Mouse (Mus musculus) embryonic facial prominence, embryonic 10.5 days (tissue): Measurements from ENCODE around the gene Dab2ip. TPM values are rescaled to one million over a fixed set of nuclear protein-coding genes. Genes with fewer than 3 reads are reported as not detected.

Experiments
- DNase-seq: peaks from one replicate; pipeline ENCODE4 v3.0.0-alpha.2; 2017; ENCODE audit warnings: low spot score
- H3K27ac ChIP-seq: fragments of 300-500 bp; sonication (generic); replicated peaks from 2 replicates; pipeline ENCODE4 v1.5.1; 2016; ENCODE audit warnings: mild to moderate bottlenecking
- H3K27me3 ChIP-seq: fragments of 300-500 bp; sonication (generic); replicated peaks from 2 replicates; pipeline ENCODE4 v1.6.1; 2016; ENCODE audit warnings: low read depth, mild to moderate bottlenecking; ENCODE audit not compliant: poor library complexity, severe bottlenecking
- H3K36me3 ChIP-seq: fragments of 300-500 bp; sonication (generic); replicated peaks from 2 replicates; pipeline ENCODE4 v1.6.1; 2016; ENCODE audit warnings: mild to moderate bottlenecking, moderate library complexity
- H3K4me1 ChIP-seq: fragments of 300-500 bp; sonication (generic); 2 replicates; pipeline ENCODE4 v1.6.1; 2016
- H3K4me3 ChIP-seq: fragments of 300-500 bp; sonication (generic); 2 replicates; pipeline ENCODE4 v1.5.1; 2016; ENCODE audit warnings: mild to moderate bottlenecking, moderate library complexity
- H3K9me3 ChIP-seq: fragments of 300-500 bp; sonication (generic); 2 replicates; pipeline ENCODE4 v1.6.1; 2016; ENCODE audit warnings: mild to moderate bottlenecking
- WGBS: fragments of 180-500 bp; shearing (Covaris S2); methylation state at CpG from one replicate; pipeline ENCODE4 v1.1.7; 2016; 5-methylcytosine and 5-hydroxymethylcytosine counted together
- polyA plus RNA-seq: library from polyadenylated mRNA; unstranded; fragments of >200 nt; fragmentation: Nextera tagmentation; extraction: Ambion mirVana; gene quantifications from 2 replicates; pipeline ENCODE4 v1.2.1, GENCODE M21; 2016

The Dab2ip gene
- polyA plus RNA-seq, 1 experiment from 2014 or later: 34.7 TPM

DNA sequence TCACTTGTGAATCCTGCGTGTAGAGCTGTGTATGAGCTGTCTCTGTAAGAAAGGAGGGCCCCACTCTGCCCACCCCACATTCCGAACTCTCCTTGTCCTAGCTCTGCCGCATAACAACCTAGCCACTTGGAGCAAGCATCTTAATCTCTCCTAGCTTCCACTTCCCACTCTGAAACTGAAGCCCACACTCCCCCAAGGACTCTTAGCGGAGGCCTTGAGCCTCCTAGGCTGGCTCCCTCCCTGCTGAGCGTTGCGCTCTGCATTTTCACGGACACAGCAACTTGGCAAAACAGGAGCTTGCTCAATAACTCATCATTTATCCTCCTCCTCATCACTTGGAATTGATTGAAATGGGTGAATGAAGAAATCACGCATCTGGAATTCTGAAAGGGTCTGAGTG, 97.9 kb downstream of the Dab2ip start:
- no peaks in the 10 kb centered on the region for H3K27me3 ChIP-seq
- DNase-seq: no peak
- H3K27ac ChIP-seq: no peak overlapping the region; the same call in 1 of the 2 replicates
- 54% methylated on average over 8 of the region's 8 CpGs for WGBS
- H3K36me3 ChIP-seq: peaks cover 14% of the 10 kb centered on the region; the same call in 1 of the 2 replicates
- H3K4me1 ChIP-seq: peaks cover 53% of the 10 kb centered on the region
- no peak overlapping the region for H3K4me3 ChIP-seq
- no peaks in the 10 kb centered on the region for H3K9me3 ChIP-seq

DNA sequence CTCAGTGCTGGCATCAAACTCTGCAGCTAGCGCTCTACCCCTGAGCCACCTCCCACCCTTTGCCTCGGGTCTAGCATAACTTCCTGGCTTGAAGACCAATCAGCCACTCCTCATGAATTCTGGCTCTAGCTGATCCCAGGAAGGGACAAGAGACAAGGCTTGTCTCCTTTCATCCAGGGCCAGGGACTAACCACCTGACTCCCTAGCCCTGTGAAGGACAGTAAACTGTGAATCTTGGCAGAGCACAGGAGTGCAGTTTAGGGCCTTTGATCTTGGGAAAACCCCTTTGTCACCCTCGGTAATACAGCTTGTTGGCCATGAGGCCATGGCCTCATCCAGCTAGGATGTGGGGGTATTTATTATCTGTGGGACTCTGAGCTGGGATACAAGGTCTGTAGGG, 100.2 kb downstream of the Dab2ip start:
- no peaks in the 10 kb centered on the region for H3K27me3 ChIP-seq
- H3K27ac ChIP-seq: no peak overlapping the region
- 0 out of 2 replicates have a peak, but pooled peaks cover 4% of the 10 kb centered on the region for H3K36me3 ChIP-seq
- H3K4me3 ChIP-seq: no peak overlapping the region
- WGBS: 70% methylated on average over 3 of the region's 3 CpGs
- H3K4me1 ChIP-seq: peaks cover 50% of the 10 kb centered on the region
- no peaks in the 10 kb centered on the region for H3K9me3 ChIP-seq
- no peak for DNase-seq

GRCm38 (mm10) chr2:35659578-35660194, 101.6 kb downstream of the Dab2ip start:
- DNase-seq: no peak
- WGBS: 86% methylated on average over 5 of the region's 5 CpGs
- Histone ChIP-seq H3K27me3 (no peaks in the 10 kb centered on the region), H3K27ac (no peak overlapping the region), H3K4me1 (peaks cover 63% of the 10 kb centered on the region), H3K4me3 (no peak overlapping the region), H3K9me3 (no peaks in the 10 kb centered on the region), H3K36me3 (peaks cover 9% of the 10 kb centered on the region)

DNA sequence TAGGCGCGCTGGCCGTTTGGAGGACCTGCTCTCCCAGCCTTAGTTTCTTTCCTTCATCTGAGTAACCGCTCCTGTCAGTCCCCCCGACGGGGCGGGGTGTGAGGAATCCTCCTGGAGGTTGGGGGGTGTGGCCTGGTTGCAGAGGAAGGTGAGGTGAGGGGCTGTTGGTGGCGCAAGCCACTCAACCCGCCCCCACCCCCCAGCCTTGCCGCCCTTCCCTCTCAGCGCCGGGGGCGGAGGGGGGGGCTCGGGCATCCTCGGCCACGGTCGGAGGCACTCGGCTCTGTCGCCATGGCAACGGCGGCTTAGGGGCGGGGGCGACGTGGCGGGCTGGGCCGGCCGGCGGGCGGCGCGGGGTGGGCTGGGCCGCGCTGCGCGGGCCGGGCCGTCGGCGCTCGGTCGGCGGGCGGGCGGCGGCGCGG, 102.9 kb downstream of the Dab2ip start:
- peak; percentile 93 for DNase-seq
- peaks cover 63% of the 10 kb centered on the region for H3K4me1 ChIP-seq
- H3K4me3 ChIP-seq: peak overlapping the region; percentile 95
- H3K27me3 ChIP-seq: no peaks in the 10 kb centered on the region
- peaks cover 15% of the 10 kb centered on the region for H3K36me3 ChIP-seq
- H3K27ac ChIP-seq: peak overlapping the region; percentile 96
- WGBS: 3% methylated on average over 47 of the region's 47 CpGs
- no peaks in the 10 kb centered on the region for H3K9me3 ChIP-seq

- Histone ChIP-seq H3K27me3 (no peaks in the 10 kb centered on the region), H3K9me3 (no peaks in the 10 kb centered on the region), H3K4me1 (peaks cover 60% of the 10 kb centered on the region), H3K36me3 (peaks cover 17% of the 10 kb centered on the region), H3K27ac (peak overlapping the region; percentile 96), H3K4me3 (peak overlapping the region; percentile 95)
- under 1% methylated on average over 51 of the region's 51 CpGs for WGBS
- DNase-seq: peak; percentile 69
Measured at GRCm38 (mm10) chr2:35661454-35662000, 103.5 kb downstream of the Dab2ip start.

GRCm38 (mm10) chr2:35662001-35662491, 104.0 kb downstream of the Dab2ip start:
- Histone ChIP-seq H3K4me1 (peaks cover 55% of the 10 kb centered on the region), H3K4me3 (peak overlapping the region; percentile 95), H3K27ac (peak overlapping the region; percentile 96), H3K9me3 (no peaks in the 10 kb centered on the region), H3K27me3 (no peaks in the 10 kb centered on the region), H3K36me3 (peaks cover 21% of the 10 kb centered on the region)
- WGBS: under 1% methylated on average over 24 of the region's 24 CpGs
- DNase-seq: peak; percentile 78

GRCm38 (mm10) chr2:35662738-35663550, 104.9 kb downstream of the Dab2ip start:
- Histone ChIP-seq H3K4me1 (peaks cover 54% of the 10 kb centered on the region), H3K27me3 (no peaks in the 10 kb centered on the region), H3K27ac (peak overlapping the region; percentile 96), H3K4me3 (peak overlapping the region; percentile 95), H3K36me3 (peaks cover 29% of the 10 kb centered on the region), H3K9me3 (no peaks in the 10 kb centered on the region)
- 7% methylated on average over 26 of the region's 26 CpGs for WGBS
- peak; percentile 57 for DNase-seq

- Histone ChIP-seq H3K36me3 (peaks cover 65% of the 10 kb centered on the region), H3K4me3 (no peak overlapping the region), H3K27me3 (no peaks in the 10 kb centered on the region), H3K27ac (no peak overlapping the region), H3K4me1 (peaks cover 81% of the 10 kb centered on the region), H3K9me3 (no peaks in the 10 kb centered on the region)
- WGBS: 90% methylated on average over 8 of the region's 8 CpGs
- no peak for DNase-seq
Measured at GRCm38 (mm10) chr2:35667746-35668145, 109.7 kb downstream of the Dab2ip start.

- H3K9me3 ChIP-seq: no peaks in the 10 kb centered on the region
- H3K4me3 ChIP-seq: no peak overlapping the region
- H3K4me1 ChIP-seq: peaks cover 74% of the 10 kb centered on the region
- peaks cover 72% of the 10 kb centered on the region for H3K36me3 ChIP-seq
- 77% methylated on average over 4 of the region's 4 CpGs for WGBS
- H3K27me3 ChIP-seq: no peaks in the 10 kb centered on the region
- DNase-seq: no peak
- no peak overlapping the region for H3K27ac ChIP-seq
Measured at GRCm38 (mm10) chr2:35669217-35669616, 111.2 kb downstream of the Dab2ip start.

- Histone ChIP-seq H3K4me3 (no peak overlapping the region), H3K27ac (no peak overlapping the region), H3K36me3 (peaks cover 67% of the 10 kb centered on the region), H3K4me1 (peaks cover 73% of the 10 kb centered on the region), H3K27me3 (no peaks in the 10 kb centered on the region), H3K9me3 (no peaks in the 10 kb centered on the region)
- 72% methylated on average over 4 of the region's 4 CpGs for WGBS
- DNase-seq: no peak
Measured at GRCm38 (mm10) chr2:35669748-35670147, 111.7 kb downstream of the Dab2ip start.

GRCm38 (mm10) chr2:35670300-35670699, 112.2 kb downstream of the Dab2ip start:
- Histone ChIP-seq H3K27ac (peak overlapping the region; percentile 51; the same call in 1 of the 2 replicates), H3K36me3 (peaks cover 62% of the 10 kb centered on the region), H3K4me3 (no peak overlapping the region), H3K4me1 (peaks cover 73% of the 10 kb centered on the region), H3K27me3 (no peaks in the 10 kb centered on the region), H3K9me3 (no peaks in the 10 kb centered on the region)
- WGBS: 85% methylated on average over 9 of the region's 9 CpGs
- no peak for DNase-seq

DNA sequence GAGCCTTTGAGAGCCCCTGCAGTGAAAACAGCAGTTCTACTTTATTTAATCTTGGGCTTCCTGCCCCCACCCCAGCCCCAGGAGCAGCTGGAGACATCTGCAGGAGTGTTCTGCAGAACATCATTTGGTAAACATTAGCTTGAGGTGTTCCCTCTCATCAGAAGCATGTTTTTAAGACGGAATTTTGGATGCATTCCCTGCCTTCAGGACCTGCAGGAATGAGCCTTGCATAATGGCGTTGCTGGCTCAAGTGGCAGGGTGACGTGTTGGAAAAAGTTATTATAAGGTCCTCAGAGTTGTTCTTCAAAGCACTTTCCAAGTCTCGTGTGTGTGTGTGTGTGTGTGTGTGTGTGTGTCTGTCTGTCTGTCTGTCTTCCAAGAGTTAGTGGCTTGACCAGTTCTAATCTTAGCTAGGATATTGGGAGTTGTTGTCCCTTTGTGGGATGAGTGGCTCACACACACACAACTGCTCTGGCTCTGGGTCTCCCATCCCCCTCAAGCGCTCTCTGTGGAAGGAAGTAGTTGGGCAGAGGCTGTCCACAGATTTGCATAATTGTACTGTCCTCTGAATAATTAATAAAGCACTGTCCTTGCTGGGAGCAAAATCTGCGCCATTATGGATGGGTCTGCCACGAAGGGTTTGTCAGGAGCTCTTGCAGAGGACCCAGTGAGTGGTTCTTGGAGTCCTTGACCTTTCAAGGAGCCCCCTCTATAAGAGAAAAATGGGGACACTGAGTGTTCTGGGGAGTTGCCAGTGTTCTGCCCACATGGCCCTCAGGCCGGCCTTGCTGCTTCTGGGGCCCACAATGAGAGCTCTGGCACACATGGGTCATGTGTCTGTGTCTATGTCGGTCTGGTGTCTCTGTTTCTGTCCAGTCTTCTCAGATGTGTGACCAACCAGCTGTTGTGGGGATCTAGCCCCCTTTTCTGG, 114.2 kb downstream of the Dab2ip start:
- Histone ChIP-seq H3K4me1 (peaks cover 87% of the 10 kb centered on the region), H3K27ac (no peak overlapping the region), H3K4me3 (no peak overlapping the region), H3K27me3 (no peaks in the 10 kb centered on the region), H3K36me3 (peaks cover 51% of the 10 kb centered on the region), H3K9me3 (no peaks in the 10 kb centered on the region)
- DNase-seq: peak; percentile 28
- 68% methylated on average over 9 of the region's 9 CpGs for WGBS
